Comparison of ENCODE assay signal across 8 mouse cellular contexts in the genomic region with DNA sequence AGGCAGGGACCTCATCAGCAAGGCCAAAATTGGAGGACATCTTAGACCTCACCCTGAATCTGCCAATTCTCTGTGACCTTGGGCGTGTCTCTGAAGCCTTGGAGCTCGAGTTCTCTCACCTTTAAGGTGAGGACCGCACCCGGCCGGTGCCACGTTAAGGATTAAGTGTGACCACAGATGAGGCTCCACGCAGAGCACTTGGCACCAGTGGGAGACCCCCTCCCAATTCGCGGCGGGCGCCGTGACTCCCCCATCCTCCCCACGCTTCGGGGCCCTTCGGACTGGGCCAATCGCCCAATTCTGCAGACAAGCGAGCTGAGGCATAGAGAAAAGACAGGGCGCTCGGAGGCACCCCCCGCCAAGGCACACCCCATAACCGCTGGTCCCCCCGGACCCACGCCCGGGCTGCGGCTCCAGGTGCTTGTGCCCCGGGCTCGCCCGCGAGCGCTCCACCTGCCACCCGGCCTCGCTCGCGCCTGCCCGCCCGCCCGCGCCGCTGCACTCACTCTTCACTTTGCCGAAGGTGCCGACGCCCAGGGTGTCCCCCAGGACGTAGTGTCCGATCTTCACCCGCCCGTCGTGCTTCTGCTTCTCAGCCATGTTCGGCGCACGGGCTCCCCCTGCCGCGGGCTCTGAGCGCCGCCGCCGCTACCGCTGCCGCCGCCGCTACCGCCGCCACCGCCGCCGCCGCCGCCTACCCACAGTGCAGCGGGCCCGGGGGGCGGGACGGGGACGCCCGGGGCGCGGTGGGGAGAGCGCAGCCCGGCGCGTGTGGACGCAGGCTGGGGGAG. TPM values are rescaled to one million over a fixed set of nuclear protein-coding genes. Genes with fewer than 3 reads are reported as not detected.
DNase-seq lines count a peak whose midpoint lies in the region; ATAC-seq and TF ChIP-seq lines count a peak whose summit lies in the region.

Gene Prkaa2, minus strand, starts transcription at position 692 of the 791 bp plus-strand sequence.

- peak within 1 kb of the TSS; percentile 94 for H3K4me2 ChIP-seq in embryonic facial prominence, embryonic 14.5 days (ENCODE audit: low read depth, low read length)
- peak within 1 kb of the TSS; percentile 75 for H3K4me2 ChIP-seq in heart, embryonic 11.5 days
- peak within 1 kb of the TSS; percentile 98 for H3K4me2 ChIP-seq in kidney, embryonic 15.5 days
- peak within 1 kb of the TSS; percentile 97 for H3K4me2 ChIP-seq in limb, embryonic 15.5 days
- H3K4me2 ChIP-seq in midbrain, embryonic 15.5 days: peak within 1 kb of the TSS; percentile 57

- ATAC-seq in embryonic facial prominence, embryonic 14.5 days (ENCODE audit: low read depth): peak; percentile 89
- ATAC-seq in heart, embryonic 11.5 days (replicated peaks; ENCODE audit: insufficient number of reproducible peaks, low FRiP score, low TSS enrichment): peak; percentile 74
- ATAC-seq in kidney, embryonic 15.5 days (replicated peaks; ENCODE audit: low FRiP score): peak; percentile 90
- peak; percentile 85; the same call in 1 of the 2 replicates for ATAC-seq in limb, embryonic 15.5 days (ENCODE audit: insufficient number of reproducible peaks, low FRiP score, low TSS enrichment, low read depth)
- peak; percentile 93 for ATAC-seq in midbrain, embryonic 15.5 days (replicated peaks)
- no peak for ATAC-seq in inflammation-experienced regulatory T-cells, adult 6 months

- no peaks in the 10 kb centered on the region for H3K36me3 ChIP-seq in embryonic facial prominence, embryonic 14.5 days (ENCODE audit: control insufficient read depth, insufficient read depth, low read length)
- no peaks in the 10 kb centered on the region for H3K36me3 ChIP-seq in heart, embryonic 11.5 days (ENCODE audit: control insufficient read depth, insufficient read depth, low read length)
- no peaks in the 10 kb centered on the region for H3K36me3 ChIP-seq in kidney, embryonic 15.5 days
- H3K36me3 ChIP-seq in limb, embryonic 15.5 days: no peaks in the 10 kb centered on the region
- H3K36me3 ChIP-seq in midbrain, embryonic 15.5 days (replicated peaks): no peaks in the 10 kb centered on the region
- H3K36me3 ChIP-seq in spleen, adult 2 months (ENCODE audit: control insufficient read depth, insufficient read depth, low read length): no peaks in the 10 kb centered on the region

- H3K4me3 ChIP-seq in bone marrow, adult 2 months (replicated peaks; ENCODE audit: control insufficient read depth, low read depth, low read length): peak within 1 kb of the TSS; percentile 59
- peak within 1 kb of the TSS; percentile 74 for H3K4me3 ChIP-seq in embryonic facial prominence, embryonic 14.5 days (ENCODE audit: low read depth, low read length)
- H3K4me3 ChIP-seq in heart, embryonic 11.5 days (ENCODE audit: low read depth, low read length): peak within 1 kb of the TSS; percentile 81
- peak within 1 kb of the TSS; percentile 76 for H3K4me3 ChIP-seq in kidney, embryonic 15.5 days (replicated peaks)
- H3K4me3 ChIP-seq in limb, embryonic 15.5 days: peak within 1 kb of the TSS; percentile 68
- peak within 1 kb of the TSS; percentile 65 for H3K4me3 ChIP-seq in midbrain, embryonic 15.5 days
- H3K4me3 ChIP-seq in spleen, adult 2 months (ENCODE audit: extremely low read depth, insufficient read depth, insufficient read length): peak within 1 kb of the TSS; percentile 61

- WGBS in bone marrow, adult 2 months: 1% methylated on average over 80 of the region's 80 CpGs
- WGBS in embryonic facial prominence, embryonic 14.5 days: 1% methylated on average over 51 of the region's 80 CpGs
- 1% methylated on average over 73 of the region's 80 CpGs for WGBS in heart, embryonic 11.5 days (ENCODE audit: insufficient replicate concordance)
- under 1% methylated on average over 79 of the region's 80 CpGs for WGBS in kidney, embryonic 15.5 days
- 1% methylated on average over 73 of the region's 80 CpGs for WGBS in limb, embryonic 15.5 days
- WGBS in midbrain, embryonic 15.5 days: under 1% methylated on average over 79 of the region's 80 CpGs
- WGBS in spleen, adult 2 months: 3% methylated on average over 79 of the region's 80 CpGs

- peak within 1 kb of the TSS; percentile 81 for H3K9ac ChIP-seq in embryonic facial prominence, embryonic 14.5 days (ENCODE audit: low read depth, low read length)
- H3K9ac ChIP-seq in heart, embryonic 11.5 days (ENCODE audit: low read depth, low read length): peak within 1 kb of the TSS; percentile 94
- H3K9ac ChIP-seq in kidney, embryonic 15.5 days: peak within 1 kb of the TSS; percentile 78
- H3K9ac ChIP-seq in limb, embryonic 15.5 days: peak within 1 kb of the TSS; percentile 61
- peak within 1 kb of the TSS; percentile 71 for H3K9ac ChIP-seq in midbrain, embryonic 15.5 days

- TF ChIP-seq POLR2A in bone marrow, adult 2 months (IDR thresholded peaks at IDR 0.05; ENCODE audit: borderline replicate concordance, control insufficient read depth, low read depth, low read length): no peak
- no peak for TF ChIP-seq POLR2A in spleen, adult 2 months (IDR thresholded peaks at IDR 0.05; ENCODE audit: low read depth, low read length)

- no peaks in the 10 kb centered on the region; the same call in 1 of the 2 replicates for H3K4me1 ChIP-seq in bone marrow, adult 2 months (ENCODE audit: control insufficient read depth, insufficient read depth, low read length)
- H3K4me1 ChIP-seq in embryonic facial prominence, embryonic 14.5 days (ENCODE audit: control insufficient read depth, insufficient read depth, low read length): peaks cover 7% of the 10 kb centered on the region; the same call in 1 of the 2 replicates
- H3K4me1 ChIP-seq in heart, embryonic 11.5 days (ENCODE audit: control insufficient read depth, insufficient read depth, low read length): peaks cover 4% of the 10 kb centered on the region; the same call in 1 of the 2 replicates
- H3K4me1 ChIP-seq in kidney, embryonic 15.5 days: peaks cover 15% of the 10 kb centered on the region
- peaks cover 15% of the 10 kb centered on the region for H3K4me1 ChIP-seq in limb, embryonic 15.5 days
- peaks cover 24% of the 10 kb centered on the region for H3K4me1 ChIP-seq in midbrain, embryonic 15.5 days
- H3K4me1 ChIP-seq in spleen, adult 2 months (ENCODE audit: control insufficient read depth, insufficient read depth, insufficient read length): no peaks in the 10 kb centered on the region

- no peak for TF ChIP-seq CTCF in bone marrow, adult 2 months (IDR thresholded peaks at IDR 0.05; ENCODE audit: control insufficient read depth, insufficient read depth, low read length)
- no peak for TF ChIP-seq CTCF in spleen, adult 2 months (IDR thresholded peaks at IDR 0.05; ENCODE audit: extremely low read depth, insufficient read depth, insufficient read length, insufficient replicate concordance)

- peak; percentile 61 for DNase-seq in embryonic facial prominence, embryonic 14.5 days (ENCODE audit: low spot score)
- DNase-seq in spleen, adult 2 months (ENCODE audit: low read depth in 1 of 2, low spot score in 2 of 2): peak in 1 of 2 experiments; percentile 34

- H3K27me3 ChIP-seq in embryonic facial prominence, embryonic 14.5 days (replicated peaks; ENCODE audit: control insufficient read depth, insufficient read depth, low read length): peaks cover 6% of the 10 kb centered on the region
- peaks cover 4% of the 10 kb centered on the region; the same call in 1 of the 2 replicates for H3K27me3 ChIP-seq in heart, embryonic 11.5 days (ENCODE audit: control insufficient read depth, insufficient read depth, low read length)
- peaks cover 22% of the 10 kb centered on the region for H3K27me3 ChIP-seq in kidney, embryonic 15.5 days
- H3K27me3 ChIP-seq in limb, embryonic 15.5 days: peaks cover 14% of the 10 kb centered on the region; the same call in 1 of the 2 replicates
- no peaks in the 10 kb centered on the region; the same call in 1 of the 2 replicates for H3K27me3 ChIP-seq in midbrain, embryonic 15.5 days (replicated peaks)
- peaks cover 10% of the 10 kb centered on the region for H3K27me3 ChIP-seq in spleen, adult 2 months (ENCODE audit: control insufficient read depth, insufficient read depth, low read length)

- H3K27ac ChIP-seq in bone marrow, adult 2 months (ENCODE audit: control insufficient read depth, insufficient read depth, low read depth, low read length, poor library complexity): no peak within 1 kb of the TSS; the same call in 1 of the 2 replicates
- H3K27ac ChIP-seq in embryonic facial prominence, embryonic 14.5 days (replicated peaks; ENCODE audit: low read depth, low read length): 0 out of 2 replicates have a peak within 1 kb of the TSS, but pooled peaks have one; percentile 6
- peak within 1 kb of the TSS; percentile 93 for H3K27ac ChIP-seq in heart, embryonic 11.5 days (ENCODE audit: low read depth, low read length)
- peak within 1 kb of the TSS; percentile 70 for H3K27ac ChIP-seq in kidney, embryonic 15.5 days
- no peak within 1 kb of the TSS for H3K27ac ChIP-seq in limb, embryonic 15.5 days
- H3K27ac ChIP-seq in midbrain, embryonic 15.5 days: peak within 1 kb of the TSS; percentile 83
- H3K27ac ChIP-seq in spleen, adult 2 months (ENCODE audit: insufficient read depth, low read length): no peak within 1 kb of the TSS

- no peaks in the 10 kb centered on the region for H3K9me3 ChIP-seq in embryonic facial prominence, embryonic 14.5 days (ENCODE audit: control insufficient read depth, low read length)
- no peaks in the 10 kb centered on the region for H3K9me3 ChIP-seq in heart, embryonic 11.5 days (replicated peaks; ENCODE audit: control insufficient read depth, low read length)
- H3K9me3 ChIP-seq in kidney, embryonic 15.5 days (replicated peaks): no peaks in the 10 kb centered on the region
- no peaks in the 10 kb centered on the region for H3K9me3 ChIP-seq in limb, embryonic 15.5 days
- no peaks in the 10 kb centered on the region for H3K9me3 ChIP-seq in midbrain, embryonic 15.5 days

RNA-seq across cellular contexts. Expression of gene Prkaa2, which starts in this region (rescaled TPM):
- polyA plus RNA-seq in bone marrow, adult 2 months (2011; ENCODE audit: insufficient read depth, insufficient read length, low replicate concordance, missing spikeins): 0.29 and 0.70 TPM in 2 replicates
- 3.9 and 5.6 TPM in 2 replicates for polyA plus RNA-seq in embryonic facial prominence, embryonic 14.5 days (2014; fragmentation: Nextera tagmentation; extraction: Ambion mirVana)
- 38.8 and 49.1 TPM in 2 replicates for polyA plus RNA-seq in heart, embryonic 11.5 days (2014; fragmentation: Nextera tagmentation; extraction: Ambion mirVana)
- polyA plus RNA-seq in kidney, embryonic 15.5 days (2015; fragmentation: Nextera tagmentation; extraction: Ambion mirVana): 6.1 and 6.2 TPM in 2 replicates
- 1.2 and 2.9 TPM in 2 replicates for polyA plus RNA-seq in limb, embryonic 15.5 days (2015; fragmentation: Nextera tagmentation; extraction: Ambion mirVana)
- polyA plus RNA-seq in midbrain, embryonic 15.5 days (2015; fragmentation: Nextera tagmentation; extraction: Ambion mirVana): 15.4 and 16.8 TPM in 2 replicates
- 0.12 and 0.14 TPM in 2 replicates for polyA plus RNA-seq in spleen, adult 2 months (2012; rRNA removed)
- not detected for polyA plus RNA-seq in inflammation-experienced regulatory T-cells, adult 6 months (2017; shearing (Covaris generic))

Comparison
In these comparisons a context has a peak if more than half of its experiments do, and no peak if none do; other contexts are left out.
1. H3K27ac ChIP-seq: peak in embryonic facial prominence, embryonic 14.5 days (single experiment), heart, embryonic 11.5 days (single experiment), kidney, embryonic 15.5 days (single experiment) and midbrain, embryonic 15.5 days (single experiment); none in bone marrow, adult 2 months (single experiment), limb, embryonic 15.5 days (single experiment) and spleen, adult 2 months (single experiment).
2. Peak in every context shown above with its lines, with median percentiles within 50 percentile points of each other: H3K4me3 ChIP-seq, H3K4me2 ChIP-seq and H3K9ac ChIP-seq.